Mouse (Mus musculus) lung, postnatal 25 days (tissue): ENCODE data around the gene Cdx4.

ENCODE experiments used
- DNase-seq: peaks from one replicate; pipeline ENCODE4 v3.0.0; 2022; ENCODE audit warnings: low spot score

Gene Cdx4

DNA sequence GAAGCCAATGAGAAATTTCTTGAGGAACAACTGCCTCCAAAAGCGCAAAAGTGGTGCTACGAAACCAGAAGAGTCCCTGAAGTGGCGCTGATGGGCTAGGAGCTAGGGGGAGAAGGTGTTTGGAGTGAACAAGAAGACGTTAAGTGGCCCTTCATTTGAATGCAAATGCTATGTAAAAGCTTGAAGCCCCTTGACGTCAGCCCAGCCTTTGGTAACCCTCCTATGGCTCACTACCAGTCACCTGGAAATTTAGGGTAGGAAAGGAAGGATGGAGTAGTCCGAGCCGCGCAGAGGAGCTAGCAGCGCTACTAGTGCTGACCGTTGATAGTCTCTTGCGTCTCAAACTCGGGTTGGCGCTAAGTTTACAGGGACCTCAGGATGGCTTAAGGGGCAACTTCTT, at the start of gene Cdx4:
Gene Cdx4, plus strand, starts transcription at position 253 of the 400 bp plus-strand sequence.
- DNase-seq, result no peak

GRCm38 (mm10) chrX:103274325-103274724, 46.9 kb upstream of the Cdx4 start:
- DNase-seq, result no peak

DNA sequence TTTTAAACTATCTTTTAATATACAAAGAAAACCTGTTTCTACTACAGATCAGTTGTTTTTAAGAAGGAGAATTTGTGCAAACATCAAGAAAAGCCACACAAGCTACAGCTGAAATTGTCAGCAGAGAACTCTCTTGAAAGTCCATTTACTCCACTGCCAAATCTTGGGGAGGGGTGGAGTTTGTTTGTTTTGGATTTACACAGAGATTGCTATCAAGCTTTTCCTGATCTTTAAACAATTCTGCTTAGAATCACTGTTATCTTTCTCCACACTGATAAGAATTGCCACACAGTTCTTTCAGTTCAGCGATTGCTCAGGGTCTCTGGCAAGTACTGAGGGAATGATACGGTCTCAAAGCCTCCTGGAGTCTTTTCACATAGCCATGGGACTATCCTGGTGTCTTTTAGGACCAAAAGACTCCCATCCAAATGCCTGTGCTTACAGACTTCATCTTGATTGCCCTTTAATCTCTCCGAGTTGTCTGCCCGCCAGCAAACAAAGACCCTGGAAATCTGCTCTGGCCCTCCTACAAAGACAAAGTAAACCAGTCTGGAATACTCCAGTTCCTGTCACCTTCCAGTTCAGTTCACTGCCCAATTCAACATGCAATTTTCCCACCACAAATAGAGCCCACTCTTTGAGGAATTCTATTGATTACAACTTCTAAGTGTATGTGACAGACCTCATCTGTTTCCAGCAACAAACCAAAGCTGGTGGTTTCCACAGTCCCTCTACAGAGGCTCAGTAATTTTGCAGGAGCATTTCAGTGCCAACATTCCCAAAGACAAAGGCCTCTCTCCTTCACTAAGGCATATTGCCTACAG, 34.1 kb upstream of the Cdx4 start:
- no peak for DNase-seq

DNA sequence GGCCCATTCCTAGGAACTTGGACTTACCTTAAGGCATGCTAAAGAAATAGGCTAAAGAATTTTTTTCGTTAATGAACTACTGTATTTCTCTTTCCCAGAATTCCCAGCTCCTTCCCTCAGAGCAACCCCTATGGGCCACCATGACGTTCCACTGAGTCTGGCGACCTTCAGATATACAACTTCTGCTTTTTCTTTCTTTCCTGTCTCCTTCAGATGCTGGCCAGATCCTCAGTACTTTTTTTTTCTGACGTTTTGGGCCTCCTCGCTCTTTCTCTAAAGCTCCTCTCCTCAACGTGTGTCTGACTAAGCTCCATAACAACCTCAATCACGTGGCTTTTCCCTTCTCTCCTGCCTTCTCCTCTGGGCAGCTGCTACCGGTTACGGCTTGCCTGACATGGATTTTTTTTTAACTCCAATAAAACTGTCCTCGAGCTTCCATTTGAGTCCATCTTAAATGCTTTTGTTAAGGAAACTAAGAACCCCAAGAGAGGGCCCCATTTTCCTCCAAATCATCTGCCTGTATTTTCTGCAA, 33.3 kb upstream of the Cdx4 start:
- DNase-seq, result no peak

GRCm38 (mm10) chrX:103288485-103289330, 32.5 kb upstream of the Cdx4 start:
- DNase-seq, result no peak

GRCm38 (mm10) chrX:103298937-103299336, 22.3 kb upstream of the Cdx4 start:
- no peak for DNase-seq

- DNase-seq, result no peak
Measured at GRCm38 (mm10) chrX:103308262-103308661, 12.9 kb upstream of the Cdx4 start.

- DNase-seq, result no peak
Measured at GRCm38 (mm10) chrX:103311723-103312122, 9.5 kb upstream of the Cdx4 start.

DNA sequence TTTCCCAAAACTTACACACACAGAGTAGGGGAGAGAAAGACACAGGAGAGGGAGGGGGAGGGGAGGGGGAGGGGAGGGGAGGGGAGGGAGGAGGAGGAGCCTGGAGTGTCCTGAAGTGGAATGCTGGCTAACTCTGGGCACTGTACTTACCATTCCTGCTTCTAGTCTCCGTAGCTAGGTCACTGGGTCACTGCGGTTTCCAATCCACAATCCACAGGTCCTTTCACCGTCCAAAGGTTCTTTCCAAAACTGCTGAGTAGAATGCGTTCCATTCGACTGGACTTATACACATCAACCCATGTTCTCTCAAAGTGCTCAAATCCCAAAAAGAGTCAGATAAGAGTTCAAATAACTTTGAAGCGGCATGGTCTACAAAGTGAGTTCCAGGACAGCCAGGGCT, 7.1 kb upstream of the Cdx4 start:
- no peak for DNase-seq

DNA sequence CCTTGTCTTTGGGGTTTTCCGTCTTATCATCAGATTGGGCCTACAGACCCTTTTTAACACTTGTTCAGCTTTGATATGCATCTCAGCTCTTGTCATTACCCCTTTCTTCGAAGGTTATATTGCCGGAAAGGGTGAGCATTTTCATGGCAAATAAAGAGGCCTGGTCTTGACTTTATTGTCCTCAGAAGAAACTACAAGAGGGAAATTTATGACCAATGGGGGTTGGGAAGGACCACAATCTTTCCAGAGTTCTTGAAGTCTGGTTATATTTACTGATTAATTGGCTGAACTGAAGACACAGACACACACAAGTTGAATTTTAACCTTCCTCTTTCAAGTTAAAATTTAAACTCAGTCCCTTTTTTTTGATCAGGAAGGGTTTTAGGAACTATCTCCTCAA, 4.7 kb downstream of the Cdx4 start:
- no peak for DNase-seq

- DNase-seq, result no peak
Measured at GRCm38 (mm10) chrX:103329386-103329785, 8.2 kb downstream of the Cdx4 start.

- DNase-seq, result no peak
Measured at GRCm38 (mm10) chrX:103331125-103331858, 10.1 kb downstream of the Cdx4 start.

DNA sequence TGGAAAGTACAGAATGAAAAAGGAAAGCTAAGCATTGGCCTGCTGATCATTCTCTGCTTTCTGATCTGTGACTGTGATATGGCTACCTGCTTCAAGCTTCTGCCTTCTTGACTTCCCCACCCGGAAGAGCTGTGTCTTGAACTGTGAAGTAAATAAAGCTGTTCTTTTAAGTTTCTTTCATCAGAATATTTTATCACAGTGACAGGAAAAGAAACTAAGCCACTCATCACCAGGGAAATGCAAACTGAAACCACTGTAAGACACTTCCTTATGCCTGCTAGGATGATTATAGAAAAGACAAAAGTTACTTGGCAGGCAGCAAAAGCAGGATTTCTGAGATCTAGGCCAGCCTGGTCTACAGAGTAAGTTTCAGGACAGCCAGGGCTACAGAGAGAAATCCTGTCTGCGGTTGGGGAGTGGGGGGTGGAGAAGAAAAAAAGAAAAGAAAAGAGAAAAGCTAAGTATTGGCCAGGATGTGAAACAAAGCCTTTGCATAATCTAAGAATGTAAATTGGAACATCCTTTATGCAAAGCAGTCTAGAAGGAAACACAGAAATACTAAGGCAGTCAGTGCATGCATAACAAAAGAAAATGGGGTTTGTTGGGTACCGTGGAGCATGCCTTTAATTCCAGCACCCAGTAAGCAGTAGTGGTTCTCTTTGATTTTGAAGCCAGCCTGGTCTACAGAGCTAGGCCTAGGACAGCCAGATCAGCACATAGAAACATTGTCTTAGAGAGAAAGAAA, 20.3 kb downstream of the Cdx4 start:
- DNase-seq, result no peak

DNA sequence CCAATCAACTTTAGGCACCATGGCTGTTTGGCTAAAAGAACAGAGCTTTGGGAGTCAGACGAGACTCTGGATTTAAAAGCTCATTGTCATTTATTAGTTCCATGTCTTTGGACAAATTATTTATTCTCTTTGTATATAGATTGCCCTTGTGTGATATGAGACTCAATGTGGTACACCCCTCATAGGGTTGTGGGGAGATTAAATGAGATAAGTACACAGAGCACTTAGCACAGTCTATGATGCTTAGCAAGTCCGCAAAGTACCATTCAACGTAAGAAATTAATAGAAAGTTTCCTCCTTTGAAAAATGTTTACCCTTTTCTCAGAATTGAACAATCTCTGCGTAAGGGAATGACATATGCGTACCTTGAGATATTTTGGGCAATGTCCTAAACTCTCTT, 34.6 kb downstream of the Cdx4 start:
- DNase-seq, result no peak

GRCm38 (mm10) chrX:103356287-103356686, 35.1 kb downstream of the Cdx4 start, which contains the start of gene Chic1:
TSS of gene Chic1 (plus strand) at chrX:103356476.
- DNase-seq, result peak; percentile 36

- no peak for DNase-seq
Measured at GRCm38 (mm10) chrX:103356761-103357236, 35.6 kb downstream of the Cdx4 start.

DNA sequence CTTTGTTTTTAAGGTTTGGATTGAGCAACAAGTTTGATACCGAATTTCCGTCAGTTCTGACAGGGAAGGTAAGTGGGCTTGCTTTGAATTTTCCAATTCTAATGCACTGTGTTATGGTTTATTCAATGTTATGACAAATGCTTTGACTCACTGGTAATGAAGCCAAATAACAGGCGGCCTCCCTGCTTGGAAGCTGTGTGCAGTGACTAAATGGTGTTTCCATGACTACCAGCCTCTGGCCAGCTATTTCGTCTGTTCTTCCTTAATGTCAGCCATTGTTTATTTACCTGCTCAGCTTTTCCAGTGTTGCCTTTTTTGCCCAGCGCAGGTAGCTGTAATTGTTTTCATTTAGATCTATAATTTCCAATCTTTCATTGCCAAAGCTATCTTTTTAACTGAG, 45.0 kb downstream of the Cdx4 start:
- DNase-seq, result peak; percentile 3

DNA sequence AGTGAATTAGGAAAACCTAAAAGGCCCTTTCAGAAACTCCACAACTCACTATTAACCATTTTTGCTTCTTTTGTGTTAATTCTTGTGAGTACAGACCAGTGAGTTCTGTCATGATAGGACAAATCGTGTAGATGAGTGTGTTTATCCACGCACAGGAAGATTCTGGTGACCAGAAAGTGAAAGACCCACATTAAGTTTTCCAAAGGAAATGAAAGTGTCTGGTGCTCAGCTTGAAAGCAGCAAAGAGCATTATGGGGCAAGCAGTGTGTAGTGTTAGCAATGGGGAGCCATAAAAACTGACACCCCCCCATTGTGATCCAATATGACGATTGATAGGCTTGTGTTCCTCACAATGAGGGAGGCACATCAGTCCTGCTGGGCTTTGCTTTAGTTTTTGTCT, 47.5 kb downstream of the Cdx4 start:
- DNase-seq, result no peak

- peak; percentile 4 for DNase-seq
Measured at GRCm38 (mm10) chrX:103371221-103371620, 50.0 kb downstream of the Cdx4 start.

GRCm38 (mm10) chrX:103371627-103372026, 50.4 kb downstream of the Cdx4 start:
- DNase-seq, result peak; percentile 12

DNA sequence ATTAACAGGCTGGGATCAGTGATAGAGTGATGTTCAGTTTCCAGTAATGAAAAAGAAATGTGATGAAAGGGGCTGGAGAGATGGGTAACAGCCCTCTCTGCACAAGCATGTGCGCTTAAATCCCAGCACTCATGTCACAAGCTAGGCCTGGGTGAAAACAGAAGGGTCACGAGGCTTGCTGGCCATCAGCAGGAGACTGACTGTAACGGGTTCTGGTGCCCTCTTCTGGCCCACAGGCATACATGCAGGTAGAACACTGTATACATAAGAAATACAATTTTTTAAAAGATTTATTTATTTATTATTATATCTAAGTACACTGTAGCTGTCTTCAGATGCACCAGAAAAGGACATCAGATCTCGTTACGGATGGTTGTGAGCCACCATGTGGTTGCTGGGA, 53.1 kb downstream of the Cdx4 start:
- DNase-seq, result no peak
